Mouse (Mus musculus): ENCODE measurements around the gene Slc37a4. TPM values are rescaled to one million over a fixed set of nuclear protein-coding genes. Genes with fewer than 3 reads are reported as not detected.

Slc37a4 gene
- 20.8 and 21.1 TPM in 2 replicates for polyA plus RNA-seq (2014; fragmentation: Nextera tagmentation; extraction: Ambion mirVana)

GRCm38 (mm10) chr9:44396684-44397411, at the start of gene Slc37a4:
Gene Slc37a4, plus strand, starts transcription at chr9:44396852.
- no peaks in the 10 kb centered on the region for H3K27me3 ChIP-seq (ENCODE audit: control insufficient read depth, insufficient read depth, low read length)
- ATAC-seq (ENCODE audit: low FRiP score) (peak; percentile 98), DNase-seq (ENCODE audit: low spot score, missing footprints) (peak; percentile 95)
- H3K36me3 ChIP-seq (ENCODE audit: control insufficient read depth, insufficient read depth, low read length) = peaks cover 3% of the 10 kb centered on the region
- peak within 1 kb of the TSS; percentile 48; the same call in 1 of the 2 replicates for H3K27ac ChIP-seq (ENCODE audit: low read depth, low read length)
- H3K9ac ChIP-seq (ENCODE audit: low read length) = peak within 1 kb of the TSS; percentile 81
- under 1% methylated on average over 43 of the region's 43 CpGs for WGBS
- H3K4me3 ChIP-seq (ENCODE audit: low read depth, low read length) = peak within 1 kb of the TSS; percentile 76
- H3K4me2 ChIP-seq = peak within 1 kb of the TSS; percentile 98
- peaks cover 7% of the 10 kb centered on the region; the same call in 1 of the 2 replicates for H3K4me1 ChIP-seq (ENCODE audit: control insufficient read depth, insufficient read depth, low read length)
- no peaks in the 10 kb centered on the region for H3K9me3 ChIP-seq (ENCODE audit: control insufficient read depth, low read length)

GRCm38 (mm10) chr9:44347166-44347565, 49.5 kb upstream of the Slc37a4 start:
- H3K9ac ChIP-seq (ENCODE audit: low read length) = no peak overlapping the region
- ATAC-seq (ENCODE audit: low FRiP score) (no peak), DNase-seq (ENCODE audit: low spot score, missing footprints) (no peak)
- WGBS = 95% methylated on average over 9 of the region's 9 CpGs
- H3K4me2 ChIP-seq = no peak overlapping the region
- H3K4me3 ChIP-seq (ENCODE audit: low read depth, low read length) = no peak overlapping the region
- H3K36me3 ChIP-seq (ENCODE audit: control insufficient read depth, insufficient read depth, low read length) = peaks cover 33% of the 10 kb centered on the region
- peaks cover 6% of the 10 kb centered on the region for H3K4me1 ChIP-seq (ENCODE audit: control insufficient read depth, insufficient read depth, low read length)
- H3K27me3 ChIP-seq (ENCODE audit: control insufficient read depth, insufficient read depth, low read length) = no peaks in the 10 kb centered on the region
- H3K27ac ChIP-seq (ENCODE audit: low read depth, low read length) = no peak overlapping the region
- no peaks in the 10 kb centered on the region for H3K9me3 ChIP-seq (ENCODE audit: control insufficient read depth, low read length)

- Histone ChIP-seq H3K4me1 (ENCODE audit: control insufficient read depth, insufficient read depth, low read length) (peaks cover 6% of the 10 kb centered on the region), H3K4me2 (no peak overlapping the region), H3K27ac (ENCODE audit: low read depth, low read length) (no peak overlapping the region), H3K4me3 (ENCODE audit: low read depth, low read length) (no peak overlapping the region), H3K9me3 (ENCODE audit: control insufficient read depth, low read length) (no peaks in the 10 kb centered on the region), H3K9ac (ENCODE audit: low read length) (no peak overlapping the region), H3K27me3 (ENCODE audit: control insufficient read depth, insufficient read depth, low read length) (no peaks in the 10 kb centered on the region), H3K36me3 (ENCODE audit: control insufficient read depth, insufficient read depth, low read length) (peaks cover 36% of the 10 kb centered on the region)
- DNase-seq (ENCODE audit: low spot score, missing footprints) (no peak), ATAC-seq (ENCODE audit: low FRiP score) (no peak)
- 93% methylated on average over 4 of the region's 4 CpGs for WGBS
These were observed 49.0 kb upstream of the Slc37a4 start for GRCm38 (mm10) chr9:44347621-44348020.

GRCm38 (mm10) chr9:44348546-44348945, 48.1 kb upstream of the Slc37a4 start:
- H3K36me3 ChIP-seq (ENCODE audit: control insufficient read depth, insufficient read depth, low read length) = peaks cover 45% of the 10 kb centered on the region
- H3K27me3 ChIP-seq (ENCODE audit: control insufficient read depth, insufficient read depth, low read length) = no peaks in the 10 kb centered on the region
- H3K4me2 ChIP-seq = no peak overlapping the region
- H3K4me1 ChIP-seq (ENCODE audit: control insufficient read depth, insufficient read depth, low read length) = no peaks in the 10 kb centered on the region
- ATAC-seq (ENCODE audit: low FRiP score) (no peak), DNase-seq (ENCODE audit: low spot score, missing footprints) (no peak)
- H3K9ac ChIP-seq (ENCODE audit: low read length) = no peak overlapping the region
- no peaks in the 10 kb centered on the region for H3K9me3 ChIP-seq (ENCODE audit: control insufficient read depth, low read length)
- H3K27ac ChIP-seq (ENCODE audit: low read depth, low read length) = no peak overlapping the region
- 96% methylated on average over 4 of the region's 4 CpGs for WGBS
- H3K4me3 ChIP-seq (ENCODE audit: low read depth, low read length) = no peak overlapping the region

- ATAC-seq (ENCODE audit: low FRiP score) = no peak
- no peak for DNase-seq (ENCODE audit: low spot score, missing footprints)
- H3K36me3 ChIP-seq (ENCODE audit: control insufficient read depth, insufficient read depth, low read length) = peaks cover 66% of the 10 kb centered on the region
These were observed 45.3 kb upstream of the Slc37a4 start for GRCm38 (mm10) chr9:44351396-44351795.

GRCm38 (mm10) chr9:44352337-44352736, 44.3 kb upstream of the Slc37a4 start:
- Histone ChIP-seq H3K27ac (ENCODE audit: low read depth, low read length) (no peak overlapping the region), H3K4me1 (ENCODE audit: control insufficient read depth, insufficient read depth, low read length) (no peaks in the 10 kb centered on the region), H3K4me2 (no peak overlapping the region), H3K9ac (ENCODE audit: low read length) (no peak overlapping the region), H3K4me3 (ENCODE audit: low read depth, low read length) (no peak overlapping the region), H3K27me3 (ENCODE audit: control insufficient read depth, insufficient read depth, low read length) (no peaks in the 10 kb centered on the region), H3K36me3 (ENCODE audit: control insufficient read depth, insufficient read depth, low read length) (peaks cover 66% of the 10 kb centered on the region), H3K9me3 (ENCODE audit: control insufficient read depth, low read length) (no peaks in the 10 kb centered on the region)
- WGBS = 93% methylated on average over 10 of the region's 10 CpGs
- DNase-seq (ENCODE audit: low spot score, missing footprints) = no peak
- ATAC-seq (ENCODE audit: low FRiP score) = no peak

More at GRCm38 (mm10) chr9:44351396-44351795, 45.3 kb upstream of the Slc37a4 start:
- Histone ChIP-seq H3K4me2 (no peak overlapping the region), H3K9me3 (ENCODE audit: control insufficient read depth, low read length) (no peaks in the 10 kb centered on the region), H3K27ac (ENCODE audit: low read depth, low read length) (no peak overlapping the region), H3K4me3 (ENCODE audit: low read depth, low read length) (no peak overlapping the region), H3K27me3 (ENCODE audit: control insufficient read depth, insufficient read depth, low read length) (no peaks in the 10 kb centered on the region), H3K4me1 (ENCODE audit: control insufficient read depth, insufficient read depth, low read length) (no peaks in the 10 kb centered on the region), H3K9ac (ENCODE audit: low read length) (no peak overlapping the region)
- WGBS = 97% methylated on average over 4 of the region's 4 CpGs

- Histone ChIP-seq H3K9ac (ENCODE audit: low read length) (no peak overlapping the region), H3K4me3 (ENCODE audit: low read depth, low read length) (no peak overlapping the region), H3K9me3 (ENCODE audit: control insufficient read depth, low read length) (no peaks in the 10 kb centered on the region), H3K4me1 (ENCODE audit: control insufficient read depth, insufficient read depth, low read length) (no peaks in the 10 kb centered on the region), H3K4me2 (no peak overlapping the region), H3K36me3 (ENCODE audit: control insufficient read depth, insufficient read depth, low read length) (peaks cover 62% of the 10 kb centered on the region), H3K27me3 (ENCODE audit: control insufficient read depth, insufficient read depth, low read length) (no peaks in the 10 kb centered on the region), H3K27ac (ENCODE audit: low read depth, low read length) (no peak overlapping the region)
- WGBS = 92% methylated on average over 6 of the region's 6 CpGs
- no peak for ATAC-seq (ENCODE audit: low FRiP score)
- no peak for DNase-seq (ENCODE audit: low spot score, missing footprints)
These were observed 43.5 kb upstream of the Slc37a4 start for GRCm38 (mm10) chr9:44353142-44353541.

GRCm38 (mm10) chr9:44357207-44357606, 39.4 kb upstream of the Slc37a4 start:
- 76% methylated on average over 4 of the region's 4 CpGs for WGBS
- no peaks in the 10 kb centered on the region for H3K27me3 ChIP-seq (ENCODE audit: control insufficient read depth, insufficient read depth, low read length)
- H3K36me3 ChIP-seq (ENCODE audit: control insufficient read depth, insufficient read depth, low read length) = peaks cover 44% of the 10 kb centered on the region
- DNase-seq (ENCODE audit: low spot score, missing footprints) (no peak), ATAC-seq (ENCODE audit: low FRiP score) (no peak)
- peaks cover 3% of the 10 kb centered on the region; the same call in 1 of the 2 replicates for H3K4me1 ChIP-seq (ENCODE audit: control insufficient read depth, insufficient read depth, low read length)
- H3K4me2 ChIP-seq = no peak overlapping the region
- no peak overlapping the region for H3K4me3 ChIP-seq (ENCODE audit: low read depth, low read length)
- H3K9me3 ChIP-seq (ENCODE audit: control insufficient read depth, low read length) = no peaks in the 10 kb centered on the region
- no peak overlapping the region for H3K27ac ChIP-seq (ENCODE audit: low read depth, low read length)
- H3K9ac ChIP-seq (ENCODE audit: low read length) = no peak overlapping the region

- peak within 1 kb of the TSS; percentile 21; the same call in 1 of the 2 replicates for H3K27ac ChIP-seq (ENCODE audit: low read depth, low read length)
- no peaks in the 10 kb centered on the region for H3K27me3 ChIP-seq (ENCODE audit: control insufficient read depth, insufficient read depth, low read length)
- peaks cover 10% of the 10 kb centered on the region for H3K36me3 ChIP-seq (ENCODE audit: control insufficient read depth, insufficient read depth, low read length)
- peaks cover 3% of the 10 kb centered on the region; the same call in 1 of the 2 replicates for H3K4me1 ChIP-seq (ENCODE audit: control insufficient read depth, insufficient read depth, low read length)
- ATAC-seq (ENCODE audit: low FRiP score) (peak; percentile 94), DNase-seq (ENCODE audit: low spot score, missing footprints) (peak; percentile 99)
- peak within 1 kb of the TSS; percentile 80 for H3K4me3 ChIP-seq (ENCODE audit: low read depth, low read length)
- H3K4me2 ChIP-seq = peak within 1 kb of the TSS; percentile 47
- H3K9ac ChIP-seq (ENCODE audit: low read length) = peak within 1 kb of the TSS; percentile 81
- 1% methylated on average over 44 of the region's 44 CpGs for WGBS
- H3K9me3 ChIP-seq (ENCODE audit: control insufficient read depth, low read length) = no peaks in the 10 kb centered on the region
These were observed 35.3 kb upstream of the Slc37a4 start, which contains the start of gene Vps11 for GRCm38 (mm10) chr9:44361190-44361917. Gene Vps11, minus strand, starts transcription at chr9:44361670.

Data from midbrain, embryonic 11.5 days (tissue).